Comparison of ENCODE assay signal across 16 mouse cellular contexts in the genomic region with DNA sequence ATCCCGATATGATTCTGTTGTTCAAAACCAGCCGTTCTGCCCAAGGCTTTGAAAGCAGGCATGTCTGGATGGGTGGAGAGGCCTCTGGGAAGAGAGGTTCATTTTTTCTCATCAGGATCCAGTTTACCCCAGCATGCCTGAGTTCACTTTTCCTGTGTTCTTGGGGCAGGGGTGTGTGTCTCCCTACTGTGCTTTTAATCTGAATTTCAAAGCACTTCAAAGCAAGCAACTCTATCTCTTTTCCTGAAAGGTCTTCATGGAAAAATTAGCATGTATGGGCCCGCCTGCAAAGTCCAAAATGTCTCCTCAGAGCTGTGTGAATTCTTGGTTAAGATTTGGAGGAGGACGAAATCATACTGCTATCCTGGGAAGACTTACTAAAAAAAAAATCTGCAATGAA.
"Had no signal": no experiment of that assay in that cellular context is flagged by ENCODE, and none has a peak within 500 bp of the region (broad histone marks: within the 10 kb centered on the region; RNA-seq: fewer than 3 reads in every experiment).

No protein-coding gene starts in this region.

- DNase-seq: heart, postnatal 10 days; heart, postnatal 14 days; heart, postnatal 36 days; heart, postnatal 4 days; kidney, adult 11 months; kidney, adult 18-20 months; kidney, adult 2 months; kidney, adult 8-10 months; kidney, adult 9 months; kidney, postnatal 10 days; kidney, postnatal 14 days; kidney, postnatal 25 days; kidney, postnatal 36 days; kidney, postnatal 4 days; layer of hippocampus, adult 9-11 months; layer of hippocampus, postnatal 36 days had no signal
